Mouse (Mus musculus) ES-Bruce4 (cell line): ENCODE results near the gene Kank1. TPM values are rescaled to one million over a fixed set of nuclear protein-coding genes. Genes with fewer than 3 reads are reported as not detected.

Experiments
- H3K27ac ChIP-seq: 2 replicates; pipeline ENCODE4 v1.5.1; 2012; ENCODE audit warnings: low read length, inconsistent platforms; ENCODE audit not compliant: insufficient read depth
- H3K27me3 ChIP-seq: 2 replicates; pipeline ENCODE4 v1.6.1; 2012; ENCODE audit warnings: mild to moderate bottlenecking, low read length, inconsistent platforms; ENCODE audit not compliant: control insufficient read depth, poor library complexity, insufficient read depth, severe bottlenecking
- H3K36me3 ChIP-seq: 2 replicates; pipeline ENCODE4 v1.6.1; 2012; ENCODE audit warnings: inconsistent platforms, mild to moderate bottlenecking, low read length, moderate library complexity; ENCODE audit not compliant: control insufficient read depth, poor library complexity, insufficient read depth, severe bottlenecking
- H3K4me1 ChIP-seq: one replicate; pipeline ENCODE4 v1.8.1; 2011; ENCODE audit warnings: low read length; ENCODE audit not compliant: control insufficient read depth, insufficient read depth
- H3K4me3 ChIP-seq: 2 replicates; pipeline ENCODE4 v1.5.1; 2011; ENCODE audit warnings: low read depth, mild to moderate bottlenecking, low read length
- H3K9ac ChIP-seq: 2 replicates; pipeline ENCODE4 v1.6.1; 2012; ENCODE audit warnings: low read depth, mild to moderate bottlenecking, inconsistent platforms; ENCODE audit not compliant: poor library complexity, severe bottlenecking
- H3K9me3 ChIP-seq: replicated peaks from 2 replicates; pipeline ENCODE4 v1.6.1; 2012; ENCODE audit warnings: mild to moderate bottlenecking, low read length, inconsistent platforms; ENCODE audit not compliant: control insufficient read depth, poor library complexity, insufficient read depth, severe bottlenecking
- CTCF ChIP-seq: IDR thresholded peaks from one replicate; pipeline ENCODE4 v1.8.1; 2011; ENCODE audit warnings: low read depth, low read length
- EP300 ChIP-seq: IDR thresholded peaks from 2 replicates; pipeline ENCODE4 v1.6.1; 2011; ENCODE audit warnings: low read depth, low read length; ENCODE audit not compliant: insufficient read depth
- POLR2A ChIP-seq: IDR thresholded peaks from one replicate; pipeline ENCODE4 v1.8.1; 2011; ENCODE audit warnings: low read length; ENCODE audit not compliant: insufficient read depth
- polyA plus RNA-seq: library from polyadenylated mRNA; stranded (reverse); fragments of >200 nt; gene quantifications from 2 replicates; pipeline ENCODE4 v1.2.4, GENCODE M21; 2011; ENCODE audit warnings: low read depth; ENCODE audit not compliant: missing spikeins, insufficient read depth, insufficient read length

Gene Kank1
- polyA plus RNA-seq, 1 experiment, result 44.1 TPM

GRCm38 (mm10) chr19:25258321-25258720, 21.5 kb downstream of the Kank1 start:
- Histone ChIP-seq H3K9me3 (no peaks in the 10 kb centered on the region), H3K27me3 (no peaks in the 10 kb centered on the region), H3K9ac (no peak overlapping the region), H3K4me3 (no peak overlapping the region), H3K36me3 (no peaks in the 10 kb centered on the region), H3K4me1 (no peaks in the 10 kb centered on the region), H3K27ac (no peak overlapping the region)
- TF ChIP-seq POLR2A (no peak), EP300 (no peak), CTCF (no peak)

- Histone ChIP-seq H3K9me3 (no peaks in the 10 kb centered on the region), H3K27me3 (no peaks in the 10 kb centered on the region), H3K27ac (no peak overlapping the region), H3K9ac (no peak overlapping the region), H3K4me3 (no peak overlapping the region), H3K4me1 (no peaks in the 10 kb centered on the region), H3K36me3 (no peaks in the 10 kb centered on the region)
- no peak for TF ChIP-seq EP300
- no peak for TF ChIP-seq POLR2A
- no peak for TF ChIP-seq CTCF
These were observed 29.4 kb downstream of the Kank1 start for GRCm38 (mm10) chr19:25266181-25266580.

- H3K9ac ChIP-seq, result no peak overlapping the region
- TF ChIP-seq CTCF, result no peak
- no peak for TF ChIP-seq POLR2A
- no peak for TF ChIP-seq EP300
- H3K27me3 ChIP-seq, result no peaks in the 10 kb centered on the region
- no peaks in the 10 kb centered on the region for H3K4me1 ChIP-seq
- H3K36me3 ChIP-seq, result no peaks in the 10 kb centered on the region
- H3K27ac ChIP-seq, result no peak overlapping the region
- H3K9me3 ChIP-seq, result no peaks in the 10 kb centered on the region
- H3K4me3 ChIP-seq, result no peak overlapping the region
These were observed 30.5 kb downstream of the Kank1 start for GRCm38 (mm10) chr19:25267247-25267646.

- Histone ChIP-seq H3K4me3 (no peak overlapping the region), H3K27me3 (no peaks in the 10 kb centered on the region), H3K9ac (no peak overlapping the region), H3K27ac (no peak overlapping the region), H3K9me3 (no peaks in the 10 kb centered on the region), H3K4me1 (no peaks in the 10 kb centered on the region), H3K36me3 (no peaks in the 10 kb centered on the region)
- no peak for TF ChIP-seq EP300
- no peak for TF ChIP-seq CTCF
- no peak for TF ChIP-seq POLR2A
These were observed 31.8 kb downstream of the Kank1 start for GRCm38 (mm10) chr19:25268532-25268931.

- Histone ChIP-seq H3K9ac (no peak overlapping the region), H3K36me3 (no peaks in the 10 kb centered on the region), H3K9me3 (no peaks in the 10 kb centered on the region), H3K27me3 (no peaks in the 10 kb centered on the region), H3K27ac (no peak overlapping the region), H3K4me1 (no peaks in the 10 kb centered on the region), H3K4me3 (no peak overlapping the region)
- TF ChIP-seq EP300 (no peak), POLR2A (no peak), CTCF (no peak)
These were observed 34.8 kb downstream of the Kank1 start for GRCm38 (mm10) chr19:25271591-25271990.

GRCm38 (mm10) chr19:25273179-25273578, 36.4 kb downstream of the Kank1 start:
- H3K4me3 ChIP-seq, result no peak overlapping the region
- no peak overlapping the region for H3K27ac ChIP-seq
- H3K4me1 ChIP-seq, result no peaks in the 10 kb centered on the region
- TF ChIP-seq EP300 (no peak), POLR2A (no peak), CTCF (no peak)
- H3K9ac ChIP-seq, result no peak overlapping the region
- no peaks in the 10 kb centered on the region for H3K27me3 ChIP-seq
- H3K9me3 ChIP-seq, result no peaks in the 10 kb centered on the region
- H3K36me3 ChIP-seq, result no peaks in the 10 kb centered on the region
